Mouse (Mus musculus) urinary bladder, postnatal 4 days (tissue): ENCODE data around the gene Avpr1b.
A peak's percentile ranks its signal among the peaks of the same experiment; 100 is the strongest.
"Not testable (repeated sequence)": the region's sequence is repeated elsewhere in the genome, so short reads cannot be mapped to it uniquely, and the experiment has no call there.

Experiments
- DNase-seq, 2 experiments: peaks; one replicate each; pipeline ENCODE4 v3.0.0; 2021 to 2022; ENCODE audit warnings: low spot score in 2 of 2

The Avpr1b gene

GRCm38 (mm10) chr1:131598905-131599304 is at the start of gene Avpr1b:
Gene Avpr1b, plus strand, starts transcription at chr1:131599239.
- DNase-seq, result no peak

GRCm38 (mm10) chr1:131551956-131552355 is 47.1 kb upstream of the Avpr1b start:
- no peak for DNase-seq

- DNase-seq, result no peak
These were observed 45.6 kb upstream of the Avpr1b start for GRCm38 (mm10) chr1:131553428-131553827.

GRCm38 (mm10) chr1:131555042-131555812 is 43.8 kb upstream of the Avpr1b start:
- peak; percentile 60 to 75 for DNase-seq

GRCm38 (mm10) chr1:131560500-131560899 is 38.5 kb upstream of the Avpr1b start:
- DNase-seq, result no peak

- no peak for DNase-seq
These were observed 37.0 kb upstream of the Avpr1b start for GRCm38 (mm10) chr1:131562081-131562480.

GRCm38 (mm10) chr1:131566056-131566455 is 33.0 kb upstream of the Avpr1b start:
- DNase-seq, result not testable (repeated sequence)

- no peak for DNase-seq
These were observed 29.3 kb upstream of the Avpr1b start for GRCm38 (mm10) chr1:131569721-131570120.

GRCm38 (mm10) chr1:131570391-131570790 is 28.6 kb upstream of the Avpr1b start:
- no peak for DNase-seq

GRCm38 (mm10) chr1:131573721-131574120 is 25.3 kb upstream of the Avpr1b start:
- peak in 1 of 2 experiments; percentile 71 for DNase-seq

GRCm38 (mm10) chr1:131578943-131579680 is 19.9 kb upstream of the Avpr1b start:
- DNase-seq, result no peak

- no peak for DNase-seq
These were observed 18.6 kb upstream of the Avpr1b start for GRCm38 (mm10) chr1:131580389-131580788.

- no peak for DNase-seq
These were observed 15.4 kb upstream of the Avpr1b start for GRCm38 (mm10) chr1:131583598-131583997.

GRCm38 (mm10) chr1:131586836-131587235 is 12.2 kb upstream of the Avpr1b start:
- no peak for DNase-seq

- DNase-seq, result no peak
These were observed 1.3 kb downstream of the Avpr1b start for GRCm38 (mm10) chr1:131600314-131600713.

- no peak for DNase-seq
These were observed 7.7 kb downstream of the Avpr1b start for GRCm38 (mm10) chr1:131606719-131607118.

- DNase-seq, result peak in 1 of 2 experiments; percentile 74
These were observed 13.6 kb downstream of the Avpr1b start for GRCm38 (mm10) chr1:131612556-131613155.

GRCm38 (mm10) chr1:131613361-131614133 is 14.5 kb downstream of the Avpr1b start:
- peak; percentile 66 to 86 for DNase-seq

GRCm38 (mm10) chr1:131614641-131615040 is 15.6 kb downstream of the Avpr1b start:
- no peak for DNase-seq

- no peak for DNase-seq
These were observed 17.1 kb downstream of the Avpr1b start for GRCm38 (mm10) chr1:131616131-131616530.

- no peak for DNase-seq
These were observed 17.6 kb downstream of the Avpr1b start for GRCm38 (mm10) chr1:131616546-131617220.
